8 mouse cellular contexts compared by ENCODE assay signal in the genomic region with DNA sequence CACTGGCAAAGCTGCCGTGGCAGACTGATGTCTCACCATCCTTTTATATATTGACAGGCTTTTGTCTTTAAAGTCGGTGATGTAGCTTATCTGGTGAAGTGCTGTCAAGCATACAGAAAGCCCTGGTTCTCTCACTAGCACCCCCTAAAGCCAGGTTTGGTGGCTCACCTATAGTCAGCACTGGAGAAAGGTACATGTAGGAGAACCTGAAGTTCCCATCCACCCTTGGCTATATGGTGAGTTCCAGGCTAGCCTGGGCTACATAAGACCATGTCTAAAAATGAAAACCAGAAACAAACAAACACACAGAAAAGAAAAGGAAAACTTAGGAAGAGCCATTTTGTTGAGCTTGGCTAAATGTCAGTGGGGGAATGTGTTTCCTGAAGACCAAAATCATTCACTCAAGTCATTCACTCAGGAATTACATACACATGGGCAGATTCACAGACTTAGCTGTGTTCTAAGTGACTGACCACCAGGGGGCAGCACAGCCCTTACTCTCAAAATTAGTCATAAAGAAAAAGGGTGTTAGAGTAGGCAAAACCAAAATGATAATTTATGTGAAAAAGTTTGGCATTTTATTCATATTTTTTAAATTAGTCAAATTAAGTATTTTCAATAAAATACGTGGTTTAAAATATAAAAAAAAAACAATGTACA. TPM values are rescaled to one million over a fixed set of nuclear protein-coding genes. Genes with fewer than 3 reads are reported as not detected.
DNase-seq lines count a peak whose midpoint lies in the region; ATAC-seq and TF ChIP-seq lines count a peak whose summit lies in the region.

No protein-coding gene starts in this region.

- no peak overlapping the region for H3K27ac ChIP-seq in intestine, embryonic 16.5 days (ENCODE audit: low read length)
- H3K27ac ChIP-seq in midbrain, postnatal 0 days (ENCODE audit: low read depth, low read length): no peak overlapping the region

- H3K27me3 ChIP-seq in intestine, embryonic 16.5 days (replicated peaks; ENCODE audit: control insufficient read depth, insufficient read depth, low read length): no peaks in the 10 kb centered on the region
- no peaks in the 10 kb centered on the region for H3K27me3 ChIP-seq in midbrain, postnatal 0 days (ENCODE audit: insufficient read depth, low read length)

- ATAC-seq in intestine, embryonic 16.5 days: peak; percentile 33; the same call in 1 of the 2 replicates
- peak; percentile 70; the same call in 1 of the 2 replicates for ATAC-seq in midbrain, postnatal 0 days (ENCODE audit: low FRiP score)

- H3K36me3 ChIP-seq in intestine, embryonic 16.5 days (ENCODE audit: control insufficient read depth, insufficient read depth, low read length): no peaks in the 10 kb centered on the region
- peaks cover 6% of the 10 kb centered on the region for H3K36me3 ChIP-seq in midbrain, postnatal 0 days (ENCODE audit: insufficient read depth, low read length)

- no peaks in the 10 kb centered on the region for H3K9me3 ChIP-seq in intestine, embryonic 16.5 days (ENCODE audit: control insufficient read depth, low read length)
- no peaks in the 10 kb centered on the region for H3K9me3 ChIP-seq in midbrain, postnatal 0 days (ENCODE audit: low read length)

- peak; percentile 59 to 85 for DNase-seq in heart, adult 18-20 months
- DNase-seq in heart, adult 11 months: no peak
- peak; percentile 88 to 91 for DNase-seq in cerebellum, postnatal 10 days
- DNase-seq in frontal cortex, postnatal 14 days (ENCODE audit: low spot score in 2 of 2): peak; percentile 39 to 75
- DNase-seq in left cerebral cortex, postnatal 4 days: peak; percentile 82
- DNase-seq in midbrain, postnatal 0 days (ENCODE audit: low spot score): peak; percentile 90
- DNase-seq in spleen, postnatal 14 days (ENCODE audit: low spot score in 2 of 2): peak; percentile 53 to 74

- peak; percentile 87 for TF ChIP-seq CTCF in midbrain, postnatal 0 days (IDR thresholded peaks at IDR 0.05)

- intact Hi-C loops in left cerebral cortex, postnatal 4 days (cut with DNase I): no loop called here

- H3K4me2 ChIP-seq in intestine, embryonic 16.5 days (ENCODE audit: low read depth, low read length): no peak overlapping the region
- H3K4me2 ChIP-seq in midbrain, postnatal 0 days (ENCODE audit: low read depth, low read length, poor library complexity, severe bottlenecking): no peak overlapping the region

- no peaks in the 10 kb centered on the region for H3K4me1 ChIP-seq in intestine, embryonic 16.5 days (ENCODE audit: control insufficient read depth, insufficient read depth, low read length)
- H3K4me1 ChIP-seq in midbrain, postnatal 0 days (ENCODE audit: insufficient read depth, low read length): no peaks in the 10 kb centered on the region

- H3K9ac ChIP-seq in intestine, embryonic 16.5 days (ENCODE audit: low read depth, low read length): no peak overlapping the region
- H3K9ac ChIP-seq in midbrain, postnatal 0 days (replicated peaks; ENCODE audit: low read length, poor library complexity, severe bottlenecking): no peak overlapping the region

- WGBS in intestine, embryonic 16.5 days: 67% methylated on average over 3 of the region's 3 CpGs
- 57% methylated on average over 3 of the region's 3 CpGs for WGBS in midbrain, postnatal 0 days

- H3K4me3 ChIP-seq in intestine, embryonic 16.5 days (ENCODE audit: low read length): no peak overlapping the region
- no peak overlapping the region for H3K4me3 ChIP-seq in midbrain, postnatal 0 days (ENCODE audit: low read depth, low read length)

RNA-seq across cellular contexts. Expression of a gene that starts 10.1 kb away (rescaled TPM):
- total RNA-seq in heart, adult 18-20 months (2021): 1 to 10 TPM; 3.2 TPM
- polyA plus RNA-seq in intestine, embryonic 16.5 days (2015; fragmentation: Nextera tagmentation; extraction: Ambion mirVana): 5.0 and 5.8 TPM in 2 replicates
- 10 to 100 TPM in 1 of 2 experiments, 1 to 10 TPM in 1; 8.0 to 10.4 TPM for total RNA-seq in left cerebral cortex, postnatal 4 days (2021)
- 9.5 and 14.4 TPM in 2 replicates for total RNA-seq in midbrain, postnatal 0 days (2014; rRNA removed)
- 1.4 and 1.5 TPM in 2 replicates for polyA plus RNA-seq in midbrain, postnatal 0 days (2015; fragmentation: Nextera tagmentation; extraction: Ambion mirVana)

RNA-seq across cellular contexts. Expression of a gene that starts 47.5 kb away (rescaled TPM):
- under 1 TPM; 0.64 to 0.67 TPM for total RNA-seq in heart, adult 18-20 months (2021)
- 1.2 and 1.4 TPM in 2 replicates for polyA plus RNA-seq in intestine, embryonic 16.5 days (2015; fragmentation: Nextera tagmentation; extraction: Ambion mirVana)
- total RNA-seq in left cerebral cortex, postnatal 4 days (2021): under 1 TPM; 0.20 TPM
- 0.11 TPM in 1 of 2 replicates, not detected in the other for total RNA-seq in midbrain, postnatal 0 days (2014; rRNA removed)
- 0.10 and 0.11 TPM in 2 replicates for polyA plus RNA-seq in midbrain, postnatal 0 days (2015; fragmentation: Nextera tagmentation; extraction: Ambion mirVana)
